Comparison of ENCODE assay signal across 10 mouse cellular contexts in the genomic region with DNA sequence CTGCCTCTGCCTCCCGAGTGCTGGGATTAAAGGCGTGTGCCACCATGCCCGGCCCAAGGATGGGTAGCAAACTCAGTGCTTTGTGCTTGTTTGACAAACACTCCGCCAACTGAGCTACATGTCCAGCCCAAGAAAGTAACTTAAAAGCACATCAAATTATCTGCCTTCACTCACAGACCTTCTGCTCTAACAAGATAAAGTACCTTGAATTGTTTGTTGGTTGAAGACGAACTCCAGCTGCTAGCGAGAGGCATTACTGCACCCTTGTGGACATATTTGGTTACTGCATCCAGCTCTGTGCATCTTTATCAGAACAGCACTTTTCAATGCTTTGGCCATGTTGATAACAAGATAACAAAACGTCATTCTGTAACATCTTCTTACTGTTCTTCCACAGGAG. TPM values are rescaled to one million over a fixed set of nuclear protein-coding genes. Genes with fewer than 3 reads are reported as not detected.
DNase-seq lines count a peak whose midpoint lies in the region; TF ChIP-seq lines count a peak whose summit lies in the region.
"Had no signal": no experiment of that assay in that cellular context is flagged by ENCODE, and none has a peak within 500 bp of the region (broad histone marks: within the 10 kb centered on the region; RNA-seq: fewer than 3 reads in every experiment).

No protein-coding gene starts in this region.

- in situ Hi-C loops in CH12.LX (cut with MboI; ENCODE audit: low pct_ligation_motif_present, low pct_unique_long_range_greater_than_20kb, low sequenced_read_pairs): loop anchor here (10.0 kb wide), 1 partner anchor 90 kb away; no protein-coding TSS in a partner anchor

- no peak overlapping the region for H3K4me2 ChIP-seq in CH12.LX (ENCODE audit: insufficient read depth, low read depth, poor library complexity, severe bottlenecking)
- H3K4me2 ChIP-seq: embryonic facial prominence, embryonic 12.5 days; lung, embryonic 15.5 days had no signal

- H3K4me3 ChIP-seq in CH12.LX (replicated peaks in 1 of 3; ENCODE audit: low read depth in 2 of 3, low read length in 2 of 3, poor library complexity in 1 of 3): no peak overlapping the region
- H3K4me3 ChIP-seq: embryonic facial prominence, embryonic 12.5 days; lung, embryonic 15.5 days had no signal

- peak; percentile 58 for DNase-seq in gastrocnemius, adult 18-20 months (ENCODE audit: low spot score)
- DNase-seq in gastrocnemius, postnatal 36 days: no peak
- peak; percentile 77 for DNase-seq in CH12.LX (ENCODE audit: extremely low read depth)
- DNase-seq in c-Kit-positive CD71-negative TER-119-negative erythroid progenitor cells, embryonic 14.5 days (ENCODE audit: low read depth): peak; percentile 77
- DNase-seq in gastrocnemius, postnatal 14 days: peak; percentile 41
- peak; percentile 68 to 73 for DNase-seq in layer of hippocampus, postnatal 10 days (ENCODE audit: low spot score in 2 of 2)
- peak; percentile 57 for DNase-seq in lung, postnatal 25 days (ENCODE audit: low spot score)
- peak; percentile 79 for DNase-seq in splenic B cell, adult 2 months (ENCODE audit: low read depth, low spot score)

- H3K9me3 ChIP-seq in CH12.LX (replicated peaks; ENCODE audit: low read length): no peaks in the 10 kb centered on the region
- H3K9me3 ChIP-seq: embryonic facial prominence, embryonic 12.5 days; lung, embryonic 15.5 days had no signal

- intact Hi-C loops in gastrocnemius, postnatal 36 days (cut with DNase I): loop anchor here (2.0 kb wide), 1 partner anchor 114 kb away; no protein-coding TSS in a partner anchor
- intact Hi-C loops in gastrocnemius, postnatal 14 days (cut with DNase I; ENCODE audit: low total_unique reads): loop anchor here (5.0 kb wide), 1 partner anchor 162 kb away; no protein-coding TSS in a partner anchor

- no peaks in the 10 kb centered on the region for H3K27me3 ChIP-seq in CH12.LX (replicated peaks)
- H3K27me3 ChIP-seq in splenic B cell, adult 2 months (ENCODE audit: control insufficient read depth, insufficient read depth, low read length, poor library complexity, severe bottlenecking): no peaks in the 10 kb centered on the region
- H3K27me3 ChIP-seq: embryonic facial prominence, embryonic 12.5 days; lung, embryonic 15.5 days had no signal

- no peak overlapping the region for H3K9ac ChIP-seq in CH12.LX (ENCODE audit: insufficient read depth, low read depth)
- H3K9ac ChIP-seq: embryonic facial prominence, embryonic 12.5 days; lung, embryonic 15.5 days had no signal

- H3K36me3 ChIP-seq in CH12.LX (replicated peaks in 1 of 2; ENCODE audit: control insufficient read depth in 1 of 2, insufficient read depth in 1 of 2, low read length in 1 of 2): no peaks in the 10 kb centered on the region
- no peaks in the 10 kb centered on the region for H3K36me3 ChIP-seq in splenic B cell, adult 2 months (ENCODE audit: control insufficient read depth, insufficient read depth, low read length, poor library complexity, severe bottlenecking)
- H3K36me3 ChIP-seq: embryonic facial prominence, embryonic 12.5 days; lung, embryonic 15.5 days had no signal

- H3K79me2 ChIP-seq in CH12.LX (replicated peaks; ENCODE audit: control insufficient read depth, extremely low read depth, insufficient read depth, poor library complexity, severe bottlenecking): no peaks in the 10 kb centered on the region

- H3K4me1 ChIP-seq in CH12.LX (ENCODE audit: control insufficient read depth in 1 of 2, insufficient read depth in 2 of 2): peaks cover 0 to 1% of the 10 kb centered on the region in 2 experiments; a peak in 1 of 4 replicates
- H3K4me1 ChIP-seq: embryonic facial prominence, embryonic 12.5 days; lung, embryonic 15.5 days had no signal

- dilution Hi-C loops in CH12.LX (cut with MboI; ENCODE audit: extremely low pct_ligation_motif_present, extremely low pct_unique_long_range_greater_than_20kb, low sequenced_read_pairs): no loop called here

- H3K27ac ChIP-seq in CH12.LX (ENCODE audit: insufficient read depth, low read depth): no peak overlapping the region
- H3K27ac ChIP-seq: embryonic facial prominence, embryonic 12.5 days; lung, embryonic 15.5 days had no signal

- TF ChIP-seq POLR2A in CH12.LX (IDR thresholded peaks at IDR 0.05; ENCODE audit: low read depth, low read length): no peak

- TF ChIP-seq RAD21 in CH12.LX (IDR thresholded peaks at IDR 0.05; ENCODE audit: low read depth, low read length): peak; percentile 86

- peak; percentile 93 to 99 for TF ChIP-seq CTCF in CH12.LX (conservative IDR thresholded peaks at IDR 0.05 in 1 of 2, IDR thresholded peaks at IDR 0.05 in 1 of 2; ENCODE audit: low read depth in 2 of 2, low read length in 2 of 2)

- TF ChIP-seq EP300 in CH12.LX (IDR thresholded peaks at IDR 0.05; ENCODE audit: low read length): no peak

TF ChIP-seq in CH12.LX, 34 proteins besides CTCF, POLR2A, EP300 and RAD21:
- TF ChIP-seq ZC3H11A (IDR thresholded peaks at IDR 0.05; ENCODE audit: low read depth, low read length): peak; percentile 42; the same call in 1 of the 2 replicates
- no peak for TF ChIP-seq MEF2A (IDR thresholded peaks at IDR 0.05; ENCODE audit: borderline replicate concordance, low read depth, low read length)
- TF ChIP-seq ZKSCAN1 (IDR thresholded peaks at IDR 0.05; ENCODE audit: borderline replicate concordance, low read depth, low read length): no peak
- TF ChIP-seq ZNF384 (IDR thresholded peaks at IDR 0.05; ENCODE audit: low read depth, low read length): no peak
- no peak for TF ChIP-seq SIN3A (IDR thresholded peaks at IDR 0.05; ENCODE audit: low read length)
- TF ChIP-seq HCFC1 (IDR thresholded peaks at IDR 0.05; ENCODE audit: low read depth, low read length): no peak
- no peak for TF ChIP-seq MAX (IDR thresholded peaks at IDR 0.05; ENCODE audit: low read length)
- no peak for TF ChIP-seq IRF4 (IDR thresholded peaks at IDR 0.05; ENCODE audit: low read depth, low read length)
- no peak for TF ChIP-seq POLR2AphosphoS2 (IDR thresholded peaks at IDR 0.05; ENCODE audit: low read depth, low read length)
- TF ChIP-seq CHD1 (IDR thresholded peaks at IDR 0.05; ENCODE audit: low read depth, low read length): no peak
- TF ChIP-seq TBP (conservative IDR thresholded peaks at IDR 0.05; ENCODE audit: low read depth, low read length): no peak
- TF ChIP-seq SMC3 (IDR thresholded peaks at IDR 0.05; ENCODE audit: low read depth, low read length): peak; percentile 90
- no peak for TF ChIP-seq USF1 (IDR thresholded peaks at IDR 0.05; ENCODE audit: low read depth, low read length)
- no peak for TF ChIP-seq ETS1 (conservative IDR thresholded peaks at IDR 0.05; ENCODE audit: low read depth, low read length)
- TF ChIP-seq TCF12 (IDR thresholded peaks at IDR 0.05; ENCODE audit: low read depth, low read length): no peak
- no peak for TF ChIP-seq MAZ (IDR thresholded peaks at IDR 0.05; ENCODE audit: low read depth, low read length)
- no peak for TF ChIP-seq CHD2 (IDR thresholded peaks at IDR 0.05; ENCODE audit: low read length)
- TF ChIP-seq E2F4 (IDR thresholded peaks at IDR 0.05; ENCODE audit: insufficient replicate concordance, low read depth, low read length): no peak
- TF ChIP-seq USF2 (conservative IDR thresholded peaks at IDR 0.05; ENCODE audit: low read depth, low read length): no peak
- no peak for TF ChIP-seq MAFK (IDR thresholded peaks at IDR 0.05; ENCODE audit: insufficient replicate concordance, low read length)
- TF ChIP-seq RCOR1 (conservative IDR thresholded peaks at IDR 0.05; ENCODE audit: low read depth, low read length): no peak
- TF ChIP-seq JUND (conservative IDR thresholded peaks at IDR 0.05; ENCODE audit: low read depth, low read length): 0 out of 2 replicates have a peak, but pooled peaks have one; percentile 19
- TF ChIP-seq ZMIZ1 (IDR thresholded peaks at IDR 0.05; ENCODE audit: low read depth, low read length): no peak
- TF ChIP-seq PAX5 (IDR thresholded peaks at IDR 0.05; ENCODE audit: low read length): no peak
- no peak for TF ChIP-seq JUN (IDR thresholded peaks at IDR 0.05; ENCODE audit: insufficient read depth, low read depth, low read length)

RNA-seq across cellular contexts. Expression of a gene that starts 21.9 kb away (rescaled TPM):
- 10 to 100 TPM; 38.8 to 43.5 TPM for total RNA-seq in gastrocnemius, adult 18-20 months (2021)
- 10 to 100 TPM; 33.8 to 37.1 TPM for total RNA-seq in gastrocnemius, postnatal 36 days (2021)
- total RNA-seq in CH12.LX (2012; rRNA removed) (3.4 and 4.0 TPM in 2 replicates), CH12.LX (2014; rRNA removed) (4.9 and 5.2 TPM in 2 replicates)
- polyA plus RNA-seq in CH12.LX (2012; ENCODE audit: insufficient read length, low read depth): 11.6 and 15.0 TPM in 2 replicates
- 10 to 100 TPM; 40.1 to 44.0 TPM for total RNA-seq in gastrocnemius, postnatal 14 days (2021)
- 100 to 1,000 TPM; 228 to 260 TPM for total RNA-seq in layer of hippocampus, postnatal 10 days (2021)

RNA-seq across cellular contexts. Expression of a gene that starts 22.3 kb away (rescaled TPM):
- 100 to 1,000 TPM in 1 of 2 experiments, 10 to 100 TPM in 1; 76.1 to 103 TPM for total RNA-seq in gastrocnemius, adult 18-20 months (2021)
- total RNA-seq in gastrocnemius, postnatal 36 days (2021): 10 to 100 TPM; 24.3 to 27.6 TPM
- 0.04 and 0.08 TPM in 2 replicates for total RNA-seq in CH12.LX (2012; rRNA removed)
- not detected in 2 replicates for total RNA-seq in CH12.LX (2014; rRNA removed)
- not detected in 2 replicates for polyA plus RNA-seq in CH12.LX (2012; ENCODE audit: insufficient read length, low read depth)
- 10 to 100 TPM; 14.6 to 30.6 TPM for total RNA-seq in gastrocnemius, postnatal 14 days (2021)
- 10 to 100 TPM; 28.9 to 36.8 TPM for total RNA-seq in layer of hippocampus, postnatal 10 days (2021)

Comparison
In these comparisons a context has a peak if more than half of its experiments do, and no peak if none do; other contexts are left out.
1. DNase-seq: peak in gastrocnemius, adult 18-20 months (single experiment), CH12.LX (single experiment), c-Kit-positive CD71-negative TER-119-negative erythroid progenitor cells, embryonic 14.5 days (single experiment), gastrocnemius, postnatal 14 days (single experiment), layer of hippocampus, postnatal 10 days (2 of 2), lung, postnatal 25 days (single experiment) and splenic B cell, adult 2 months (single experiment); none in gastrocnemius, postnatal 36 days (0 of 2).
2. RNA of a gene that starts 21.9 kb away (total RNA-seq): 228 to 260 TPM in layer of hippocampus, postnatal 10 days, 40.1 to 44.0 TPM in gastrocnemius, postnatal 14 days, 38.8 to 43.5 TPM in gastrocnemius, adult 18-20 months and 33.8 to 37.1 TPM in gastrocnemius, postnatal 36 days; 3.4 to 5.2 TPM in CH12.LX; every median in the first group is over 4 times any median in the second.
3. RNA of a gene that starts 22.3 kb away (total RNA-seq): 76.1 to 103 TPM in gastrocnemius, adult 18-20 months, 28.9 to 36.8 TPM in layer of hippocampus, postnatal 10 days, 14.6 to 30.6 TPM in gastrocnemius, postnatal 14 days and 24.3 to 27.6 TPM in gastrocnemius, postnatal 36 days; 0.04 to 0.08 TPM in CH12.LX; every median in the first group is over 10 times any median in the second.